Mouse (Mus musculus): Measurements from ENCODE around the gene Fam98b.

DNA sequence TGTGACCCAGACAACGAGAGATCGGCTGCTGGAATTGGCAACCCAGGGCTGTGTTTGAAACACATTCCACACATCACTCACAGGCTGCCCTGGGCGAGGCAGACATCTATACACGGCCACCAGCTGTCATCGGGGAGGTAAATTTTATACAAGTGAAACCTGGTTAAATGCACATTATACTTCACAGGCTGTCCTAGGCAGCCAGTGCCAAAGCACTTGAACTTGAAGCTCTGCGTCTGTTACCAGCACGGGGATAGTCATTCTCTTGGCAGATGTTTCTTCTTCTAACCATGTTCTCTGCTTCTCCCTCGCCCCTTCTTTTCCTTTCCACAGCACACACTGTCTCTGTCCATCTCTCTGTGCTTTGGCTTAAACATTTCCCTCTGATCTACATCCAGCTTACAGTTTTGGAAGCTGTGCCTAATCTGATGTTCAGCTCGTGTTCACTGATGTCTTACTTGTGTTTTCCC, 48.6 kb upstream of the Fam98b start:
- TF ChIP-seq POLR2A (IDR thresholded peaks at IDR 0.05; ENCODE audit: control insufficient read depth, low read depth, low read length): no peak
- TF ChIP-seq CTCF (IDR thresholded peaks at IDR 0.05; ENCODE audit: control insufficient read depth, insufficient read depth, insufficient replicate concordance, low read depth, low read length): no peak
